Mouse (Mus musculus): ENCODE data around the gene Fbxl2.

DNA sequence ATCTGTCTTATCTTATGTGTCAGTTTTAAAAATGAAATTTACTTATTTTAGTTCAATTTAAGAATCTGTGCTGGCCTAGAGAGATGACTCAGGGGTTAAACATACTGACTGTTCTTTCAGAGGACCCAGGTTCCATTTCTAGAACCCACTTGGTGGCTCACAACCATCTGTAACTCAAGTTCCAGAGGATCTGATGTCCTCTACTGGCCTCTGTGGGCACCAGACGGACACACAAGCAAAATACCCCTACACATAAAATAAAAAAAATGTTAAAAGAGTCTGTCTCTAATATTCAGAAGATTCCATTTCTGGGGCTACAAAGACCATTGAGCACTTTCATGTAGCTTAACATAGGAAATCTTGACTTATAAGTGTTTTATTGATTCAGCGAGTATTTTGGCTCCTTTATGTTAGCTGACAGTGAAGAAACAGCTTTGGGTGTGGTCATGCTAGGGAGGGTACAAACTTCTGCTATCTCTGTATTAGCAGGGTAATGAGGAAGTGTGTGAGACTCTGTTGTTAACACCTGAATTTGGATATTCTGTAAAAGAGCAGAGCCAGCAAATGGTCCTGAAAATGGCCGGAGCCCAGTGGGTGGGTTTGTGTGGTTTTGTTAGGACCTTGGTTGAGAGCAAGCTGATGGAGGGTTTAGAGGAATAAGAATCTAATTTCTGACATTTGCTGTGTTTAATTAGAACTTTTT, 104.7 kb downstream of the Fbxl2 start:
- no peak for TF ChIP-seq POLR2A (IDR thresholded peaks at IDR 0.05; ENCODE audit: low read depth, low read length)
- no peak for TF ChIP-seq CTCF (conservative IDR thresholded peaks at IDR 0.05 in 1 of 2, IDR thresholded peaks at IDR 0.05 in 1 of 2; ENCODE audit: low read depth in 2 of 2, low read length in 2 of 2)
- TF ChIP-seq MEF2A (IDR thresholded peaks at IDR 0.05; ENCODE audit: borderline replicate concordance, low read depth, low read length), result no peak
- no peak for TF ChIP-seq EP300 (IDR thresholded peaks at IDR 0.05; ENCODE audit: low read length)
- no peak for TF ChIP-seq JUND (conservative IDR thresholded peaks at IDR 0.05; ENCODE audit: low read depth, low read length)
- no peak for TF ChIP-seq SMC3 (IDR thresholded peaks at IDR 0.05; ENCODE audit: low read depth, low read length)
